Mouse (Mus musculus) bone marrow macrophage, adult 2 months (primary cell): ENCODE results near the gene Hspg2.

ENCODE experiments used
- CTCF ChIP-seq: IDR thresholded peaks from 2 replicates; pipeline ENCODE4 v1.5.1; 2012; ENCODE audit warnings: low read depth, mild to moderate bottlenecking, low read length, moderate library complexity
- POLR2A ChIP-seq: IDR thresholded peaks from 2 replicates; pipeline ENCODE4 v1.6.1; 2012; ENCODE audit warnings: mild to moderate bottlenecking, low read depth, low read length, borderline replicate concordance

DNA sequence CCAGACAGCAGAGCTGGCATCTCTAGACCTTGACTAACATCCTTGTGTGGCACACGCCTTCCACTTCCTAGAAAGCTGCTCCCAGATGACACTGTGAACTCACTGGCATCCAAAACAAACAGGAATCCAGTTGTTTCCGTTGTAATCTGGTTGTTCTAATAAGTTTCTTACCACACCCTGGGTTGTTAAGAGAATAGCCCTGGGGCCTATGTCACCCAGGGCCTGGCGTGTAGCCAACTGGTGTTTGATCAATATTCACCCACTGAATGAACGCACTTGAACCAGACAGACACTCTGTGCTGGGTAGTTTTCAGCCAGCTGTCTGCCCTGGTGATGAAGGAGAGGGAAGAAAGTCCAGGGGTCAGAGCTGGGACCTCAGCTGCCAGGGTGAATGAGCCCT, 58.8 kb downstream of the Hspg2 start:
- TF ChIP-seq CTCF (no peak), POLR2A (no peak)
